Mouse (Mus musculus) CH12.LX (cell line): ENCODE measurements around the gene Slc29a3. TPM values are rescaled to one million over a fixed set of nuclear protein-coding genes. Genes with fewer than 3 reads are reported as not detected.

Experiments
- DNase-seq: peaks from one replicate; pipeline ENCODE4 v3.0.0-alpha.2; 2013; ENCODE audit errors: extremely low read depth
- H3K27ac ChIP-seq: 2 replicates; pipeline ENCODE4 v1.5.1; 2012; ENCODE audit warnings: low read depth, mild to moderate bottlenecking, control low read depth, moderate library complexity; ENCODE audit not compliant: insufficient read depth
- H3K27me3 ChIP-seq: replicated peaks from 2 replicates; pipeline ENCODE3; 2012; ENCODE audit warnings: inconsistent platforms
- H3K36me3 ChIP-seq, 2 experiments: replicated peaks in 1 of 2; 2 replicates each; pipeline versions ENCODE3 to v1.6.1; 2012; ENCODE audit warnings: inconsistent platforms in 1 of 2, low read length in 1 of 2, mild to moderate bottlenecking in 1 of 2, mixed read lengths in 1 of 2, moderate library complexity in 1 of 2; ENCODE audit not compliant: control insufficient read depth in 1 of 2, insufficient read depth in 1 of 2
- H3K4me1 ChIP-seq, 2 experiments: 2 replicates each; pipeline ENCODE4 v1.6.1; 2012; ENCODE audit warnings: inconsistent platforms in 1 of 2, moderate library complexity in 1 of 2; ENCODE audit not compliant: insufficient read depth in 2 of 2, control insufficient read depth in 1 of 2
- H3K4me2 ChIP-seq: 2 replicates; pipeline ENCODE4 v1.6.1; 2012; ENCODE audit warnings: low read depth, mild to moderate bottlenecking, control low read depth; ENCODE audit not compliant: poor library complexity, insufficient read depth, severe bottlenecking
- H3K4me3 ChIP-seq, 3 experiments: fragments of 150-350 bp in 1 of 3; sonication (generic) in 1 of 3; replicated peaks in 1 of 3; 2 replicates each; pipeline versions ENCODE3 to v1.5.1; 2011 to 2012; ENCODE audit warnings: low read depth in 2 of 3, low read length in 2 of 3, mild to moderate bottlenecking in 2 of 3, moderate library complexity in 2 of 3, control low read depth in 1 of 3, improper control_type of control experiment in 1 of 3, inconsistent platforms in 1 of 3, mixed read lengths in 1 of 3; ENCODE audit not compliant: poor library complexity in 1 of 3
- H3K79me2 ChIP-seq: replicated peaks from 2 replicates; pipeline ENCODE4 v1.6.1; 2012; ENCODE audit warnings: mild to moderate bottlenecking, moderate library complexity; ENCODE audit not compliant: control insufficient read depth, poor library complexity, insufficient read depth, severe bottlenecking; ENCODE audit errors: extremely low read depth
- H3K9ac ChIP-seq: 2 replicates; pipeline ENCODE4 v1.6.1; 2012; ENCODE audit warnings: low read depth, mild to moderate bottlenecking, control low read depth, moderate library complexity; ENCODE audit not compliant: insufficient read depth
- H3K9me3 ChIP-seq: replicated peaks from 2 replicates; pipeline ENCODE3; 2012; ENCODE audit warnings: low read length, inconsistent platforms, mixed read lengths
- CHD1 ChIP-seq: IDR thresholded peaks from 2 replicates; pipeline ENCODE4 v1.6.1; 2012; ENCODE audit warnings: low read depth, low read length, improper control_type of control experiment, inconsistent platforms
- CHD2 ChIP-seq: IDR thresholded peaks from 2 replicates; pipeline ENCODE4 v1.6.1; 2011; ENCODE audit warnings: low read length, improper control_type of control experiment
- E2F4 ChIP-seq: IDR thresholded peaks from 2 replicates; pipeline ENCODE4 v1.6.1; 2011; ENCODE audit warnings: low read depth, low read length, improper control_type of control experiment; ENCODE audit not compliant: insufficient replicate concordance
- ETS1 ChIP-seq: conservative IDR thresholded peaks from 2 replicates; pipeline ENCODE4 v1.6.1; 2012; ENCODE audit warnings: low read depth, mild to moderate bottlenecking, inconsistent platforms, low read length, improper control_type of control experiment, moderate library complexity
- GABPA ChIP-seq: IDR thresholded peaks from 2 replicates; pipeline ENCODE4 v1.6.1; 2012; ENCODE audit warnings: low read depth, low read length, improper control_type of control experiment, inconsistent platforms; ENCODE audit not compliant: insufficient replicate concordance
- KAT2A ChIP-seq: IDR thresholded peaks from 2 replicates; pipeline ENCODE4 v1.6.1; 2012; ENCODE audit warnings: low read length, improper control_type of control experiment, inconsistent platforms; ENCODE audit not compliant: insufficient replicate concordance
- MAX ChIP-seq: IDR thresholded peaks from 2 replicates; pipeline ENCODE4 v1.6.1; 2011; ENCODE audit warnings: low read length, improper control_type of control experiment
- MXI1 ChIP-seq: IDR thresholded peaks from 2 replicates; pipeline ENCODE4 v1.6.1; 2011; ENCODE audit warnings: mild to moderate bottlenecking, low read depth, low read length, improper control_type of control experiment
- MYC ChIP-seq: IDR thresholded peaks from 2 replicates; pipeline ENCODE4 v1.6.1; 2011; ENCODE audit warnings: low read depth, mild to moderate bottlenecking, improper control_type of control experiment, low read length
- NRF1 ChIP-seq: IDR thresholded peaks from 2 replicates; pipeline ENCODE4 v1.6.1; 2014; ENCODE audit warnings: low read depth, mild to moderate bottlenecking, inconsistent platforms, low read length, improper control_type of control experiment, moderate library complexity
- RAD21 ChIP-seq: IDR thresholded peaks from 2 replicates; pipeline ENCODE4 v1.6.1; 2011; ENCODE audit warnings: low read depth, mild to moderate bottlenecking, low read length, improper control_type of control experiment, moderate library complexity
- RCOR1 ChIP-seq: conservative IDR thresholded peaks from 2 replicates; pipeline ENCODE4 v1.6.1; 2012; ENCODE audit warnings: low read depth, mild to moderate bottlenecking, inconsistent platforms, low read length, improper control_type of control experiment
- SMC3 ChIP-seq: IDR thresholded peaks from 2 replicates; pipeline ENCODE4 v1.6.1; 2011; ENCODE audit warnings: low read depth, low read length, improper control_type of control experiment
- TCF12 ChIP-seq: IDR thresholded peaks from 2 replicates; pipeline ENCODE4 v1.6.1; 2014; ENCODE audit warnings: low read depth, mild to moderate bottlenecking, inconsistent platforms, low read length, improper control_type of control experiment
- UBTF ChIP-seq: IDR thresholded peaks from 2 replicates; pipeline ENCODE4 v1.6.1; 2012; ENCODE audit warnings: low read depth, mild to moderate bottlenecking, inconsistent platforms, low read length, improper control_type of control experiment, moderate library complexity
- USF1 ChIP-seq: IDR thresholded peaks from 2 replicates; pipeline ENCODE4 v1.6.1; 2014; ENCODE audit warnings: low read depth, mild to moderate bottlenecking, inconsistent platforms, low read length, improper control_type of control experiment
- USF2 ChIP-seq: conservative IDR thresholded peaks from 2 replicates; pipeline ENCODE4 v1.6.1; 2011; ENCODE audit warnings: low read depth, low read length, improper control_type of control experiment
- ZC3H11A ChIP-seq: IDR thresholded peaks from 2 replicates; pipeline ENCODE4 v1.6.1; 2012; ENCODE audit warnings: low read depth, mild to moderate bottlenecking, inconsistent platforms, low read length, improper control_type of control experiment
- ZMIZ1 ChIP-seq: IDR thresholded peaks from 2 replicates; pipeline ENCODE4 v1.6.1; 2012; ENCODE audit warnings: low read depth, mild to moderate bottlenecking, inconsistent platforms, low read length, improper control_type of control experiment
- ZNF384 ChIP-seq: IDR thresholded peaks from 2 replicates; pipeline ENCODE4 v1.6.1; 2012; ENCODE audit warnings: low read depth, low read length, improper control_type of control experiment, inconsistent platforms
- dilution Hi-C: fragments of 300-500 bp; cut with MboI; formaldehyde crosslinking; loops from 2 replicates; pipeline ENCODE4 v1.14.3; 2020; ENCODE audit warnings: low sequenced_read_pairs; ENCODE audit not compliant: extremely low pct_unique_long_range_greater_than_20kb, extremely low pct_ligation_motif_present
- in situ Hi-C: fragments of 300-500 bp; cut with MboI; formaldehyde crosslinking; loops from 3 replicates; pipeline ENCODE4 v1.14.3; 2019; ENCODE audit warnings: low sequenced_read_pairs, low pct_ligation_motif_present, low pct_unique_long_range_greater_than_20kb, mixed read lengths
- polyA plus RNA-seq: library from polyadenylated mRNA; unstranded; fragments of >175 nt; gene quantifications from 2 replicates; pipeline ENCODE4 v1.2.1, GENCODE M21; 2012; ENCODE audit warnings: low read depth; ENCODE audit not compliant: insufficient read length
- total RNA-seq, 2 experiments: library from RNA; depleted of rRNA; stranded (reverse); fragments of 300-350 nt in 1 of 2; fragments of >200 nt in 1 of 2; gene quantifications; 2 replicates each; pipeline ENCODE4 v1.2.3; 2012 to 2014

Slc29a3 gene
- total and polyA plus RNA-seq, 3 experiments, result 4.1 to 19.1 (median 5.9) TPM

GRCm38 (mm10) chr10:60801168-60801897, 48.7 kb upstream of the Slc29a3 start (continued):
- TF ChIP-seq ZNF384 (no peak), CHD1 (no peak), SMC3 (no peak), MAX (no peak; the same call in 1 of the 2 replicates), UBTF (no peak), TCF12 (peak; percentile 71), KAT2A (no peak), RAD21 (no peak), CHD2 (peak; percentile 32; the same call in 1 of the 2 replicates), MYC (no peak), USF2 (no peak), ETS1 (peak; percentile 42; the same call in 1 of the 2 replicates), ZMIZ1 (no peak)

- Histone ChIP-seq H3K4me2 (no peak overlapping the region), H3K27ac (no peak overlapping the region), H3K9me3 (no peaks in the 10 kb centered on the region), H3K4me3 (no peak overlapping the region), H3K4me1 (peaks cover 7 to 22% of the 10 kb centered on the region in 2 experiments), H3K79me2 (no peaks in the 10 kb centered on the region), H3K36me3 (no peaks in the 10 kb centered on the region), H3K27me3 (peaks cover 98% of the 10 kb centered on the region), H3K9ac (no peak overlapping the region)
- dilution Hi-C loops, result no loop called here
- no peak for DNase-seq
- TF ChIP-seq USF1, result no peak
- TF ChIP-seq E2F4, result no peak
- no peak for TF ChIP-seq GABPA
- TF ChIP-seq ZC3H11A, result no peak
- no peak for TF ChIP-seq TCF12
- no peak for TF ChIP-seq NRF1
- no peak for TF ChIP-seq MXI1
- no peak for TF ChIP-seq CHD1
- TF ChIP-seq MAX, result no peak
- no peak for TF ChIP-seq RCOR1
- TF ChIP-seq RAD21, result no peak
- in situ Hi-C loops, result no loop called here
Observed at GRCm38 (mm10) chr10:60800295-60801167, 47.9 kb upstream of the Slc29a3 start.
